Mouse (Mus musculus): ENCODE measurements around the gene Bpifa1. TPM values are rescaled to one million over a fixed set of nuclear protein-coding genes. Genes with fewer than 3 reads are reported as not detected.

Bpifa1 gene
- 0.14 and 0.34 TPM in 2 replicates for polyA plus RNA-seq (2015; fragmentation: Nextera tagmentation; extraction: Ambion mirVana)

GRCm38 (mm10) chr2:154142580-154142979, at the start of gene Bpifa1:
Gene Bpifa1, plus strand, starts transcription at chr2:154142880.

GRCm38 (mm10) chr2:154130120-154130519, 12.6 kb upstream of the Bpifa1 start, which contains the start of gene Bpifa3:
Gene Bpifa3, plus strand, starts transcription at chr2:154130336.

GRCm38 (mm10) chr2:154162307-154162706, 19.6 kb downstream of the Bpifa1 start, which contains the start of gene Bpifa5:
Gene Bpifa5, plus strand, starts transcription at chr2:154162607.

GRCm38 (mm10) chr2:154190546-154191258, 48.0 kb downstream of the Bpifa1 start, which contains the start of gene Bpifb1:
Gene Bpifb1, plus strand, starts transcription at chr2:154190818.

Other genes with a start within 250 kb of the Bpifa1 start
- 0.12 and 0.23 TPM in 2 replicates for gene Bpifb6, start 242.5 kb upstream of the Bpifa1 start, polyA plus RNA-seq (2015; fragmentation: Nextera tagmentation; extraction: Ambion mirVana)
- gene Bpifb3, start 224.7 kb upstream of the Bpifa1 start, polyA plus RNA-seq (2015; fragmentation: Nextera tagmentation; extraction: Ambion mirVana): not detected in 2 replicates
- gene Bpifb4, start 204.7 kb upstream of the Bpifa1 start, polyA plus RNA-seq (2015; fragmentation: Nextera tagmentation; extraction: Ambion mirVana): not detected in 2 replicates
- not detected in 2 replicates for gene Bpifa6, start 167.9 kb upstream of the Bpifa1 start, polyA plus RNA-seq (2015; fragmentation: Nextera tagmentation; extraction: Ambion mirVana)
- not detected in 2 replicates for gene Bpifa2, start 134.6 kb upstream of the Bpifa1 start, polyA plus RNA-seq (2015; fragmentation: Nextera tagmentation; extraction: Ambion mirVana)
- not detected in 2 replicates for gene Bpifa3, start 12.5 kb upstream of the Bpifa1 start, polyA plus RNA-seq (2015; fragmentation: Nextera tagmentation; extraction: Ambion mirVana)
- gene Bpifa5, start 19.7 kb downstream of the Bpifa1 start, polyA plus RNA-seq (2015; fragmentation: Nextera tagmentation; extraction: Ambion mirVana): 0.18 TPM in 1 of 2 replicates, not detected in the other
- 0.18 and 0.23 TPM in 2 replicates for gene Bpifb1, start 47.9 kb downstream of the Bpifa1 start, polyA plus RNA-seq (2015; fragmentation: Nextera tagmentation; extraction: Ambion mirVana)
- 0.28 and 0.39 TPM in 2 replicates for gene Bpifb5, start 80.9 kb downstream of the Bpifa1 start, polyA plus RNA-seq (2015; fragmentation: Nextera tagmentation; extraction: Ambion mirVana)
- gene Bpifb9a, start 115.0 kb downstream of the Bpifa1 start, polyA plus RNA-seq (2015; fragmentation: Nextera tagmentation; extraction: Ambion mirVana): not detected in 2 replicates
- gene Bpifb9b, start 164.3 kb downstream of the Bpifa1 start, polyA plus RNA-seq (2015; fragmentation: Nextera tagmentation; extraction: Ambion mirVana): not detected in 2 replicates
- 8.5 and 14.1 TPM in 2 replicates for gene Cdk5rap1, start 230.1 kb downstream of the Bpifa1 start, polyA plus RNA-seq (2015; fragmentation: Nextera tagmentation; extraction: Ambion mirVana)